ENCODE assay signal across 19 mouse cellular contexts in genomic region chr1:155351527-155351926, GRCm38 (mm10).
A peak's percentile ranks its signal among the peaks of the same experiment; 100 is the strongest.
DNase-seq lines count a peak whose midpoint lies in the region; ATAC-seq and TF ChIP-seq lines count a peak whose summit lies in the region.
"Had no signal": no experiment of that assay in that cellular context is flagged by ENCODE, and none has a peak within 500 bp of the region (broad histone marks: within the 10 kb centered on the region; RNA-seq: fewer than 3 reads in every experiment).

No protein-coding gene starts in this region.

- H3K4me2 ChIP-seq in forebrain, embryonic 16.5 days (ENCODE audit: low read length), result no peak overlapping the region
- H3K4me2 ChIP-seq in forebrain, embryonic 11.5 days (ENCODE audit: low read depth, low read length, severe bottlenecking), result no peak overlapping the region
- H3K4me2 ChIP-seq: neural tube, embryonic 12.5 days had no signal

- peaks cover 11% of the 10 kb centered on the region for H3K4me1 ChIP-seq in forebrain, embryonic 16.5 days (replicated peaks; ENCODE audit: control insufficient read depth, insufficient read depth, low read length)
- no peaks in the 10 kb centered on the region for H3K4me1 ChIP-seq in forebrain, embryonic 11.5 days (replicated peaks; ENCODE audit: control insufficient read depth, insufficient read depth, low read length)
- peaks cover 57% of the 10 kb centered on the region for H3K4me1 ChIP-seq in megakaryocyte, embryonic 14.5 days
- H3K4me1 ChIP-seq in thymus, adult 2 months (replicated peaks; ENCODE audit: control insufficient read depth, insufficient read depth, low read length), result no peaks in the 10 kb centered on the region; the same call in 1 of the 2 replicates
- H3K4me1 ChIP-seq: neural tube, embryonic 12.5 days had no signal

- H3K4me3 ChIP-seq in forebrain, embryonic 16.5 days (replicated peaks; ENCODE audit: low read length), result no peak overlapping the region
- H3K4me3 ChIP-seq in forebrain, embryonic 11.5 days (ENCODE audit: low read depth, low read length), result no peak overlapping the region
- H3K4me3 ChIP-seq in megakaryocyte, embryonic 14.5 days (replicated peaks), result peak overlapping the region; percentile 14
- no peak overlapping the region for H3K4me3 ChIP-seq in thymus, adult 2 months (ENCODE audit: control insufficient read depth, insufficient read depth, low read length)
- H3K4me3 ChIP-seq: erythroblast, embryonic 14.5 days; neural tube, embryonic 12.5 days had no signal

- no peaks in the 10 kb centered on the region for H3K36me3 ChIP-seq in forebrain, embryonic 16.5 days (ENCODE audit: control insufficient read depth, insufficient read depth)
- H3K36me3 ChIP-seq in forebrain, embryonic 11.5 days (ENCODE audit: control insufficient read depth, insufficient read depth, low read length), result no peaks in the 10 kb centered on the region
- no peaks in the 10 kb centered on the region for H3K36me3 ChIP-seq in megakaryocyte, embryonic 14.5 days (replicated peaks; ENCODE audit: low read length)
- H3K36me3 ChIP-seq in thymus, adult 2 months (ENCODE audit: control insufficient read depth, insufficient read depth, low read length), result no peaks in the 10 kb centered on the region
- H3K36me3 ChIP-seq: neural tube, embryonic 12.5 days had no signal

- H3K27me3 ChIP-seq in forebrain, embryonic 16.5 days (replicated peaks; ENCODE audit: control insufficient read depth, insufficient read depth, low read length), result no peaks in the 10 kb centered on the region
- H3K27me3 ChIP-seq in forebrain, embryonic 11.5 days (ENCODE audit: control insufficient read depth, insufficient read depth, low read length), result no peaks in the 10 kb centered on the region
- H3K27me3 ChIP-seq in megakaryocyte, embryonic 14.5 days (replicated peaks), result no peaks in the 10 kb centered on the region
- no peaks in the 10 kb centered on the region for H3K27me3 ChIP-seq in thymus, adult 2 months (ENCODE audit: control insufficient read depth, insufficient read depth, low read length)
- H3K27me3 ChIP-seq: neural tube, embryonic 12.5 days had no signal

- TF ChIP-seq POLR2A in thymus, adult 2 months (IDR thresholded peaks at IDR 0.05; ENCODE audit: control insufficient read depth, extremely low read depth, insufficient read depth, low read length, poor library complexity), result no peak

- H3K9me3 ChIP-seq in forebrain, embryonic 16.5 days (ENCODE audit: control insufficient read depth, low read length), result no peaks in the 10 kb centered on the region
- no peaks in the 10 kb centered on the region for H3K9me3 ChIP-seq in forebrain, embryonic 11.5 days (ENCODE audit: control insufficient read depth, low read length)
- no peaks in the 10 kb centered on the region for H3K9me3 ChIP-seq in megakaryocyte, embryonic 14.5 days
- H3K9me3 ChIP-seq: neural tube, embryonic 12.5 days had no signal

- DNase-seq in forebrain, embryonic 11.5 days (ENCODE audit: low spot score), result no peak
- DNase-seq in MEL-GATA-1-ER (ENCODE audit: extremely low read depth, low read depth) (peak; percentile 73), liver (peak; percentile 92)
- DNase-seq in cerebellum, postnatal 10 days, result no peak
- no peak for DNase-seq in thymus, adult 2 months
- no peak for DNase-seq in B cell, adult 2 months
- DNase-seq: cerebellum, adult 8-10 months; heart, postnatal 10 days; kidney, adult 18-20 months; layer of hippocampus, postnatal 36 days; left cerebral cortex, postnatal 4 days; lung, adult 2 months; right cerebral cortex, postnatal 4 days had no signal

- peak overlapping the region; percentile 45; the same call in 1 of the 2 replicates for H3K27ac ChIP-seq in forebrain, embryonic 16.5 days (ENCODE audit: low read length)
- no peak overlapping the region for H3K27ac ChIP-seq in forebrain, embryonic 11.5 days (ENCODE audit: low read depth, low read length)
- H3K27ac ChIP-seq in thymus, adult 2 months (ENCODE audit: control insufficient read depth, insufficient read depth, low read length), result no peak overlapping the region
- H3K27ac ChIP-seq: hindbrain, postnatal 0 days; macrophage; neural tube, embryonic 12.5 days had no signal

- no peak for TF ChIP-seq CTCF in thymus, adult 2 months (IDR thresholded peaks at IDR 0.05; ENCODE audit: borderline replicate concordance, control insufficient read depth, extremely low read depth, insufficient read depth, low read length, poor library complexity)

- 86% methylated on average over 4 of the region's 4 CpGs for WGBS in forebrain, embryonic 16.5 days
- WGBS in forebrain, embryonic 11.5 days, result 89% methylated on average over 4 of the region's 4 CpGs
- 84% methylated on average over 4 of the region's 4 CpGs for WGBS in thymus, adult 2 months

- no peak overlapping the region for H3K9ac ChIP-seq in forebrain, embryonic 16.5 days (replicated peaks; ENCODE audit: low read depth, low read length)
- H3K9ac ChIP-seq in forebrain, embryonic 11.5 days (ENCODE audit: low read length), result no peak overlapping the region
- H3K9ac ChIP-seq: neural tube, embryonic 12.5 days had no signal

- 0 out of 2 replicates have a peak, but pooled peaks have one; percentile 18 for ATAC-seq in forebrain, embryonic 16.5 days
- ATAC-seq in forebrain, embryonic 11.5 days (replicated peaks; ENCODE audit: low FRiP score), result no peak
- ATAC-seq: hindbrain, postnatal 0 days had no signal

Comparison
In these comparisons a context has a peak if more than half of its experiments do, and no peak if none do; other contexts are left out.
1. DNase-seq: peak in MEL-GATA-1-ER (single experiment) and liver (single experiment); none in forebrain, embryonic 11.5 days (single experiment), cerebellum, postnatal 10 days (0 of 2), thymus, adult 2 months (single experiment) and B cell, adult 2 months (0 of 2).